Comparison of ENCODE assay signal across 8 mouse cellular contexts in genomic region chr2:25501593-25502486, GRCm38 (mm10). TPM values are rescaled to one million over a fixed set of nuclear protein-coding genes. Genes with fewer than 3 reads are reported as not detected.
DNase-seq lines count a peak whose midpoint lies in the region; ATAC-seq and TF ChIP-seq lines count a peak whose summit lies in the region.

C8g (minus strand) TSS chr2:25501719.

- peak; percentile 22 to 41 (median 35); a peak in 4 of 6 replicates for TF ChIP-seq CTCF in MEL (IDR thresholded peaks at IDR 0.05 in 2 of 3, conservative IDR thresholded peaks at IDR 0.05 in 1 of 3; ENCODE audit: control insufficient read depth in 1 of 3, insufficient read depth in 1 of 3, low read depth in 2 of 3, low read length in 3 of 3, poor library complexity in 1 of 3, severe bottlenecking in 1 of 3)

- no peak for TF ChIP-seq POLR2A in MEL (IDR thresholded peaks at IDR 0.05; ENCODE audit: control insufficient read depth in 1 of 2, insufficient read depth in 1 of 2, low read depth in 1 of 2, low read length in 2 of 2, poor library complexity in 1 of 2)

- H3K4me2 ChIP-seq in limb, embryonic 15.5 days: peak within 1 kb of the TSS; percentile 65
- H3K4me2 ChIP-seq in stomach, embryonic 14.5 days (replicated peaks; ENCODE audit: low read depth, low read length): peak within 1 kb of the TSS; percentile 98

- TF ChIP-seq RAD21 in MEL (IDR thresholded peaks at IDR 0.05; ENCODE audit: low read depth, low read length): no peak

- DNase-seq in kidney, adult 9 months: peak; percentile 18
- no peak for DNase-seq in kidney, adult 8-10 months
- DNase-seq in MEL (ENCODE audit: low read depth, low spot score): peak; percentile 57
- no peak for DNase-seq in forebrain, embryonic 10.5 days (ENCODE audit: extremely low spot score, low spot score)
- no peak for DNase-seq in frontal cortex, postnatal 14 days (ENCODE audit: low spot score in 2 of 2)

- no peaks in the 10 kb centered on the region for H3K27me3 ChIP-seq in MEL (ENCODE audit: control insufficient read depth in 1 of 2, insufficient read depth in 2 of 2, low read length in 2 of 2)
- H3K27me3 ChIP-seq in forebrain, embryonic 10.5 days (ENCODE audit: poor library complexity, severe bottlenecking): no peaks in the 10 kb centered on the region
- H3K27me3 ChIP-seq in limb, embryonic 15.5 days: no peaks in the 10 kb centered on the region
- H3K27me3 ChIP-seq in stomach, embryonic 14.5 days (ENCODE audit: control insufficient read depth, insufficient read depth, low read length): no peaks in the 10 kb centered on the region

- H3K79me2 ChIP-seq in MEL (ENCODE audit: control insufficient read depth, insufficient read depth, low read length, poor library complexity): peaks cover 9% of the 10 kb centered on the region

- H3K9ac ChIP-seq in MEL (ENCODE audit: control insufficient read depth, low read depth, low read length, poor library complexity, severe bottlenecking): peak within 1 kb of the TSS; percentile 97
- H3K9ac ChIP-seq in limb, embryonic 15.5 days: peak within 1 kb of the TSS; percentile 86
- peak within 1 kb of the TSS; percentile 80 for H3K9ac ChIP-seq in stomach, embryonic 14.5 days (replicated peaks; ENCODE audit: low read depth, low read length)

- H3K9me3 ChIP-seq in MEL (replicated peaks; ENCODE audit: insufficient read depth, low read length): no peaks in the 10 kb centered on the region
- H3K9me3 ChIP-seq in forebrain, embryonic 10.5 days: no peaks in the 10 kb centered on the region
- no peaks in the 10 kb centered on the region for H3K9me3 ChIP-seq in limb, embryonic 15.5 days
- no peaks in the 10 kb centered on the region for H3K9me3 ChIP-seq in stomach, embryonic 14.5 days (ENCODE audit: control insufficient read depth, low read depth, low read length)

- ATAC-seq in limb, embryonic 15.5 days (ENCODE audit: insufficient number of reproducible peaks, low FRiP score, low TSS enrichment, low read depth): no peak
- ATAC-seq in stomach, embryonic 14.5 days (ENCODE audit: insufficient number of reproducible peaks, insufficient read depth, low FRiP score, low read depth): no peak
- no peak for ATAC-seq in granulocyte monocyte progenitor cell, adult 5-6 weeks (replicated peaks; ENCODE audit: poor library complexity, severe bottlenecking)

- no peak for TF ChIP-seq EP300 in MEL (IDR thresholded peaks at IDR 0.05; ENCODE audit: low read depth in 1 of 2, low read length in 2 of 2)

- WGBS in forebrain, embryonic 10.5 days: 78% methylated on average over 20 of the region's 20 CpGs
- 74% methylated on average over 20 of the region's 20 CpGs for WGBS in limb, embryonic 15.5 days
- WGBS in stomach, embryonic 14.5 days: 74% methylated on average over 20 of the region's 20 CpGs

- H3K27ac ChIP-seq in MEL (ENCODE audit: control insufficient read depth, low read depth, low read length): peak within 1 kb of the TSS; percentile 65
- peak within 1 kb of the TSS; percentile 94 for H3K27ac ChIP-seq in forebrain, embryonic 10.5 days
- peak within 1 kb of the TSS; percentile 72 for H3K27ac ChIP-seq in limb, embryonic 15.5 days
- peak within 1 kb of the TSS; percentile 52; the same call in 1 of the 2 replicates for H3K27ac ChIP-seq in stomach, embryonic 14.5 days (ENCODE audit: low read length)

- H3K4me1 ChIP-seq in MEL (ENCODE audit: control insufficient read depth in 1 of 2, insufficient read depth in 2 of 2, low read length in 2 of 2): peaks cover 10 to 36% of the 10 kb centered on the region in 2 experiments
- H3K4me1 ChIP-seq in forebrain, embryonic 10.5 days: peaks cover 35% of the 10 kb centered on the region
- peaks cover 19% of the 10 kb centered on the region for H3K4me1 ChIP-seq in limb, embryonic 15.5 days
- peaks cover 8% of the 10 kb centered on the region for H3K4me1 ChIP-seq in stomach, embryonic 14.5 days (ENCODE audit: control insufficient read depth, insufficient read depth, low read length)

- H3K4me3 ChIP-seq in MEL (ENCODE audit: control insufficient read depth in 1 of 2, insufficient read depth in 1 of 2, low read depth in 2 of 2, low read length in 2 of 2): peak within 1 kb of the TSS; percentile 93 to 96
- peak within 1 kb of the TSS; percentile 94 for H3K4me3 ChIP-seq in forebrain, embryonic 10.5 days
- H3K4me3 ChIP-seq in limb, embryonic 15.5 days: peak within 1 kb of the TSS; percentile 72
- H3K4me3 ChIP-seq in stomach, embryonic 14.5 days (ENCODE audit: low read depth, low read length): peak within 1 kb of the TSS; percentile 84

- H3K36me3 ChIP-seq in MEL (ENCODE audit: control insufficient read depth in 1 of 2, insufficient read depth in 2 of 2, low read length in 2 of 2): peaks cover 0 to 29% of the 10 kb centered on the region in 2 experiments; a peak in 2 of 4 replicates
- H3K36me3 ChIP-seq in forebrain, embryonic 10.5 days (replicated peaks): peaks cover 35% of the 10 kb centered on the region
- peaks cover 40% of the 10 kb centered on the region for H3K36me3 ChIP-seq in limb, embryonic 15.5 days
- H3K36me3 ChIP-seq in stomach, embryonic 14.5 days (ENCODE audit: control insufficient read depth, insufficient read depth, low read length): peaks cover 15% of the 10 kb centered on the region

TF ChIP-seq in MEL, 35 proteins besides CTCF, POLR2A, EP300 and RAD21:
- TF ChIP-seq NRF1 (IDR thresholded peaks at IDR 0.05; ENCODE audit: insufficient read depth, low read depth, low read length, poor library complexity, severe bottlenecking) (peak; percentile 43; the same call in 1 of the 2 replicates), ZNF384 (IDR thresholded peaks at IDR 0.05; ENCODE audit: low read depth, low read length) (no peak)

RNA-seq across cellular contexts. Expression of gene C8g, which starts in this region (rescaled TPM):
- total RNA-seq in MEL (2012; rRNA removed): 1.5 and 2.3 TPM in 2 replicates
- 1 to 10 TPM in 1 of 2 experiments, not detected in 1; 5.1 TPM for polyA plus RNA-seq in MEL (2012; ENCODE audit: insufficient read depth in 1 of 2, insufficient read length in 2 of 2, low read depth in 1 of 2, low replicate concordance in 2 of 2, missing spikeins in 1 of 2)
- 6.3 and 7.2 TPM in 2 replicates for polyA plus RNA-seq in forebrain, embryonic 10.5 days (2016; fragmentation: Nextera tagmentation; extraction: Ambion mirVana)
- 4.6 and 5.6 TPM in 2 replicates for polyA plus RNA-seq in limb, embryonic 15.5 days (2015; fragmentation: Nextera tagmentation; extraction: Ambion mirVana)
- 4.8 and 7.4 TPM in 2 replicates for polyA plus RNA-seq in stomach, embryonic 14.5 days (2014; fragmentation: Nextera tagmentation; extraction: Ambion mirVana)
- total RNA-seq in granulocyte monocyte progenitor cell, adult 5-6 weeks (2014; fragmentation: Nextera tagmentation): 6.0 TPM in 1 of 2 replicates, not detected in the other
- 1.5 and 1.6 TPM in 2 replicates for total RNA-seq in granulocyte monocyte progenitor cell, adult 5-6 weeks (2017)

Comparison
In these comparisons a context has a peak if more than half of its experiments do, and no peak if none do; other contexts are left out.
1. DNase-seq: peak in kidney, adult 9 months (single experiment) and MEL (single experiment); none in kidney, adult 8-10 months (0 of 2), forebrain, embryonic 10.5 days (single experiment) and frontal cortex, postnatal 14 days (0 of 2).
2. Peak in every context shown above with its lines, with median percentiles within 50 percentile points of each other: H3K27ac ChIP-seq, H3K4me3 ChIP-seq and H3K9ac ChIP-seq.